Mouse (Mus musculus) neural tube, embryonic 11.5 days (tissue): ENCODE data around the gene Camta2. TPM values are rescaled to one million over a fixed set of nuclear protein-coding genes. Genes with fewer than 3 reads are reported as not detected.

Experiments used
- ATAC-seq: fragments of 200-750 bp; cut with Nextera tagmentation; 2 replicates; pipeline ENCODE4 v1.8.0; 2017; ENCODE audit warnings: moderate number of reproducible peaks, mild to moderate bottlenecking, moderate TSS enrichment, moderate library complexity; ENCODE audit not compliant: insufficient read depth, low FRiP score, low TSS enrichment
- DNase-seq: peaks from one replicate; pipeline ENCODE4 v3.0.0-alpha.2; 2015; ENCODE audit warnings: low spot score
- H3K27ac ChIP-seq: fragments of 300-500 bp; sonication (generic); 2 replicates; pipeline ENCODE4 v1.5.1; 2014; ENCODE audit warnings: low read depth, mild to moderate bottlenecking, low read length
- H3K27me3 ChIP-seq: fragments of 300-500 bp; sonication (generic); 2 replicates; pipeline ENCODE4 v1.6.1; 2014; ENCODE audit warnings: mild to moderate bottlenecking, low read length, mixed read lengths; ENCODE audit not compliant: control insufficient read depth, insufficient read depth
- H3K36me3 ChIP-seq: fragments of 300-500 bp; sonication (generic); 2 replicates; pipeline ENCODE4 v1.6.1; 2014; ENCODE audit warnings: mild to moderate bottlenecking, low read length, moderate library complexity, mixed read lengths; ENCODE audit not compliant: control insufficient read depth, insufficient read depth
- H3K4me1 ChIP-seq: fragments of 300-500 bp; sonication (generic); 2 replicates; pipeline ENCODE4 v1.6.1; 2014; ENCODE audit warnings: low read length, mixed read lengths; ENCODE audit not compliant: control insufficient read depth, insufficient read depth
- H3K4me2 ChIP-seq: fragments of 300-500 bp; sonication (generic); 2 replicates; pipeline ENCODE4 v1.6.1; 2014; ENCODE audit warnings: low read depth, mild to moderate bottlenecking, moderate library complexity
- H3K4me3 ChIP-seq: fragments of 300-500 bp; sonication (generic); 2 replicates; pipeline ENCODE4 v1.5.1; 2014; ENCODE audit warnings: low read depth, low read length
- H3K9ac ChIP-seq: fragments of 300-500 bp; sonication (generic); 2 replicates; pipeline ENCODE4 v1.6.1; 2014; ENCODE audit warnings: mild to moderate bottlenecking, low read length
- H3K9me3 ChIP-seq: fragments of 300-500 bp; sonication (generic); 2 replicates; pipeline ENCODE4 v1.6.1; 2016; ENCODE audit warnings: low read length; ENCODE audit not compliant: control insufficient read depth
- WGBS: fragments of 180-500 bp; shearing (Covaris S2); extraction: QIAGEN DNeasy Blood & Tissue Kit; methylation state at CpG from one replicate; pipeline ENCODE4 v1.1.7; 2014; 5-methylcytosine and 5-hydroxymethylcytosine counted together
- polyA plus RNA-seq: library from polyadenylated mRNA; unstranded; fragments of >200 nt; fragmentation: Nextera tagmentation; extraction: Ambion mirVana; gene quantifications from 2 replicates; pipeline ENCODE4 v1.2.1, GENCODE M21; 2014

The Camta2 gene
- polyA plus RNA-seq, 1 experiment from 2014 or later: 10.7 TPM

- Histone ChIP-seq H3K4me1 (peaks cover 27% of the 10 kb centered on the region), H3K9me3 (no peaks in the 10 kb centered on the region), H3K4me2 (no peak overlapping the region), H3K27me3 (no peaks in the 10 kb centered on the region), H3K36me3 (peaks cover 13% of the 10 kb centered on the region), H3K27ac (no peak overlapping the region), H3K9ac (no peak overlapping the region), H3K4me3 (no peak overlapping the region)
- no peak for ATAC-seq
- DNase-seq: no peak
- 87% methylated on average over 2 of the region's 2 CpGs for WGBS
Measured at GRCm38 (mm10) chr11:70651391-70651790, 36.5 kb downstream of the Camta2 start.

GRCm38 (mm10) chr11:70650322-70651175 is 37.4 kb downstream of the Camta2 start:
- 92% methylated on average over 12 of the region's 12 CpGs for whole genome bisulfite sequencing
- Histone ChIP-seq H3K9me3 (no peaks in the 10 kb centered on the region), H3K4me3 (no peak overlapping the region; the same call in 1 of the 2 replicates)

GRCm38 (mm10) chr11:70649185-70649734 is 38.6 kb downstream of the Camta2 start:
- 83% methylated on average over 8 of the region's 8 CpGs for WGBS
- Histone ChIP-seq H3K4me1 (peaks cover 28% of the 10 kb centered on the region), H3K9ac (no peak overlapping the region; the same call in 1 of the 2 replicates), H3K27me3 (no peaks in the 10 kb centered on the region), H3K4me3 (no peak overlapping the region), H3K9me3 (no peaks in the 10 kb centered on the region), H3K4me2 (0 out of 2 replicates have a peak overlapping the region, but pooled peaks have one; percentile 1), H3K36me3 (peaks cover 21% of the 10 kb centered on the region), H3K27ac (no peak overlapping the region)
- DNase-seq (no peak), ATAC-seq (no peak)

More at GRCm38 (mm10) chr11:70650322-70651175, 37.4 kb downstream of the Camta2 start:
- no peak for ATAC-seq
- H3K4me1 ChIP-seq: peaks cover 28% of the 10 kb centered on the region
- no peak for DNase-seq
- H3K4me2 ChIP-seq: no peak overlapping the region
- H3K27me3 ChIP-seq: no peaks in the 10 kb centered on the region
- no peak overlapping the region for H3K9ac ChIP-seq
- H3K36me3 ChIP-seq: peaks cover 13% of the 10 kb centered on the region
- H3K27ac ChIP-seq: peak overlapping the region; percentile 39; the same call in 1 of the 2 replicates

GRCm38 (mm10) chr11:70648512-70648911 is 39.4 kb downstream of the Camta2 start:
- no peaks in the 10 kb centered on the region for H3K9me3 ChIP-seq
- peaks cover 28% of the 10 kb centered on the region for H3K4me1 ChIP-seq
- H3K27me3 ChIP-seq: no peaks in the 10 kb centered on the region
- DNase-seq (no peak), ATAC-seq (no peak)
- H3K9ac ChIP-seq: peak overlapping the region; percentile 79
- H3K27ac ChIP-seq: no peak overlapping the region
- H3K4me2 ChIP-seq: peak overlapping the region; percentile 96
- peak overlapping the region; percentile 78; the same call in 1 of the 2 replicates for H3K4me3 ChIP-seq
- 91% methylated on average over 4 of the region's 4 CpGs for WGBS
- H3K36me3 ChIP-seq: peaks cover 22% of the 10 kb centered on the region

- WGBS: 5% methylated on average over 28 of the region's 28 CpGs
- no peaks in the 10 kb centered on the region for H3K27me3 ChIP-seq
- peak overlapping the region; percentile 78 for H3K4me3 ChIP-seq
- peaks cover 26% of the 10 kb centered on the region for H3K4me1 ChIP-seq
- H3K27ac ChIP-seq: peak overlapping the region; percentile 85
- ATAC-seq (0 out of 2 replicates have a peak, but pooled peaks have one; percentile 38), DNase-seq (peak; percentile 28)
- peak overlapping the region; percentile 96 for H3K4me2 ChIP-seq
- no peaks in the 10 kb centered on the region for H3K9me3 ChIP-seq
- peaks cover 22% of the 10 kb centered on the region for H3K36me3 ChIP-seq
- H3K9ac ChIP-seq: peak overlapping the region; percentile 79
Measured at GRCm38 (mm10) chr11:70647716-70648420, 40.0 kb downstream of the Camta2 start.

GRCm38 (mm10) chr11:70646691-70647650 is 40.9 kb downstream of the Camta2 start, which contains the start of the genes Rnf167 and Slc25a11:
Rnf167 (plus strand) TSS chr11:70647235.
Slc25a11 (minus strand) TSS chr11:70647479.
- Histone ChIP-seq H3K4me1 (peaks cover 19% of the 10 kb centered on the region), H3K27me3 (no peaks in the 10 kb centered on the region), H3K27ac (peak within 1 kb of the TSS; percentile 85), H3K9me3 (no peaks in the 10 kb centered on the region), H3K4me2 (peak within 1 kb of the TSS; percentile 96), H3K36me3 (peaks cover 19% of the 10 kb centered on the region), H3K4me3 (peak within 1 kb of the TSS; percentile 78), H3K9ac (peak within 1 kb of the TSS; percentile 81)
- peak; percentile 98 for DNase-seq
- peak; percentile 85 for ATAC-seq
- WGBS: under 1% methylated on average over 63 of the region's 63 CpGs

- Histone ChIP-seq H3K9me3 (no peaks in the 10 kb centered on the region), H3K27ac (peak overlapping the region; percentile 80; the same call in 1 of the 2 replicates), H3K9ac (peak overlapping the region; percentile 81), H3K27me3 (no peaks in the 10 kb centered on the region), H3K36me3 (peaks cover 19% of the 10 kb centered on the region), H3K4me3 (peak overlapping the region; percentile 78), H3K4me1 (peaks cover 19% of the 10 kb centered on the region), H3K4me2 (peak overlapping the region; percentile 79)
- 27% methylated on average over 3 of the region's 3 CpGs for WGBS
- DNase-seq (no peak), ATAC-seq (no peak)
Measured at GRCm38 (mm10) chr11:70646259-70646555, 41.7 kb downstream of the Camta2 start.
